Mouse (Mus musculus): Measurements from ENCODE around the gene Dnmt1.

GRCm38 (mm10) chr9:20878041-20878709, 81.5 kb downstream of the Dnmt1 start:
- TF ChIP-seq CTCF (conservative IDR thresholded peaks at IDR 0.05 in 1 of 2, IDR thresholded peaks at IDR 0.05 in 1 of 2; ENCODE audit: low read depth in 2 of 2, low read length in 2 of 2) (peak in 1 of 2 experiments; percentile 96; a peak in 2 of 4 replicates), TCF12 (IDR thresholded peaks at IDR 0.05; ENCODE audit: low read depth, low read length) (peak; percentile 81; the same call in 1 of the 2 replicates), SIN3A (IDR thresholded peaks at IDR 0.05; ENCODE audit: low read length) (peak; percentile 65), HCFC1 (IDR thresholded peaks at IDR 0.05; ENCODE audit: low read depth, low read length) (peak; percentile 56), EP300 (IDR thresholded peaks at IDR 0.05; ENCODE audit: low read length) (no peak), MYC (IDR thresholded peaks at IDR 0.05; ENCODE audit: low read depth, low read length) (peak; percentile 96), JUND (conservative IDR thresholded peaks at IDR 0.05; ENCODE audit: low read depth, low read length) (no peak), BHLHE40 (IDR thresholded peaks at IDR 0.05; ENCODE audit: low read depth, low read length) (peak; percentile 88), POLR2A (IDR thresholded peaks at IDR 0.05; ENCODE audit: low read depth, low read length) (peak; percentile 85)

All from CH12.LX (cell line).